Mouse (Mus musculus) megakaryocyte, embryonic 14.5 days (primary cell): ENCODE data around the gene Zhx3. TPM values are rescaled to one million over a fixed set of nuclear protein-coding genes. Genes with fewer than 3 reads are reported as not detected.

Experiments
- H3K27me3 ChIP-seq: replicated peaks from 2 replicates; pipeline ENCODE3; 2012; ENCODE audit warnings: inconsistent platforms
- H3K36me3 ChIP-seq: replicated peaks from 2 replicates; pipeline ENCODE3; 2012; ENCODE audit warnings: low read length, inconsistent platforms, mixed read lengths
- H3K4me1 ChIP-seq: 2 replicates; pipeline ENCODE4 v1.6.1; 2012; ENCODE audit warnings: inconsistent platforms
- H3K4me3 ChIP-seq: replicated peaks from 2 replicates; pipeline ENCODE3; 2012; ENCODE audit warnings: moderate library complexity, mild to moderate bottlenecking, inconsistent platforms
- H3K9me3 ChIP-seq: 2 replicates; pipeline ENCODE4 v1.6.1; 2012; ENCODE audit warnings: inconsistent platforms
- FLI1 ChIP-seq: IDR thresholded peaks from 2 replicates; pipeline ENCODE4 v1.6.1; 2012; ENCODE audit warnings: low read length, inconsistent platforms, mixed read lengths
- GATA1 ChIP-seq: IDR thresholded peaks from 3 replicates; pipeline ENCODE4 v1.6.1; 2012; ENCODE audit warnings: mixed read lengths, low read length, inconsistent platforms, borderline replicate concordance
- polyA plus RNA-seq: library from polyadenylated mRNA; stranded (reverse); fragments of >175 nt; gene quantifications from 2 replicates; pipeline ENCODE4 v1.2.3, GENCODE M21; 2012; ENCODE audit warnings: low replicate concordance; ENCODE audit not compliant: insufficient read depth

The Zhx3 gene
- polyA plus RNA-seq, 1 experiment: 0.29 TPM

DNA sequence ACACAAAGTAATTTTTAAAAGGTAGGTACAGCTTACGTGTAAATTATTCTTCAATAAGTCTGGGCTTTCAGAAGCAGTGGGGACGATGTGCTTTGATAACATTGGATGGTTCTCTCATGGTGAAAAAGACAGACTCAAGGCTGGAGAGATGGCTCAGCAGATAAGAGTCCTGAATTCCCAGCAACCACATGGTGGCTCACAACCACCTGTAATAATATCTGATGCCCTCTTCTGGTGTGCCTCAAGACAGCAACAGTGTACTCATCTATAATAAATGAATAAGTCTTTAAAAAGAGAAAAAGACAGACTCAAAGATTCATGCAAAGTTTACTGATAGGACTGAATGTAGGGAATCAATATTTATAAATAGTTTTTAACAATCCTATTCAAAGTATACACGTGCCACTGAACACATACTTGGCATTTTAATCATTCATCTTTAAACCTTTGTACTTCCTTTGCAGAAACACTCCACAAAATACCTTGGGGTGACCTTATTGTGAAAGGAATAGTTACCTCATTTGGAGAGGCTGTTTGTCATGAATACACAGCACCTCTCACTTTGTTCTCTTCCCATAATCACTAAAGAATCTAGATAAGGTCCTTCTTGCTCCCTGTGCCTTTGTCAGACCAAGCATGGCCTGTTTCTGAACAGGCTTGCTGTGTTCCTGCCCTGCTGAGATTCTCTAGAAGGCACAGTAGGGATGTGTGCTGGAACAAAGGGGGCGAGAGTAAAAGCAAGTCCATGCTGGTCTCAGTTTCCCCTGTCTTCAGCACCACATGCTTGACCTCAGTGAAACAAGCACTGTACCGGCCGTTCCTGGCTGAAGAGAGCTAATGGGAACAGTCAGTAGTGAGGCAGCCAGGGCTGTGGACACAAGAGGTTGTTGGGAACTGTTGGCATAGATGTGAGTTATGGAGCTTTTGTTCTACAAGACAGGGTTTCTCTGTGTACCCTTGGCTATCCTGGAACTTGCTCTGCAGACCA lies 146.6 kb downstream of the Zhx3 start:
- Histone ChIP-seq H3K4me3 (no peak overlapping the region), H3K9me3 (no peaks in the 10 kb centered on the region), H3K4me1 (peaks cover 35% of the 10 kb centered on the region), H3K27me3 (peaks cover 2% of the 10 kb centered on the region), H3K36me3 (peaks cover 56% of the 10 kb centered on the region)
- TF ChIP-seq FLI1 (no peak), GATA1 (no peak; the same call in 2 of the 3 replicates)

DNA sequence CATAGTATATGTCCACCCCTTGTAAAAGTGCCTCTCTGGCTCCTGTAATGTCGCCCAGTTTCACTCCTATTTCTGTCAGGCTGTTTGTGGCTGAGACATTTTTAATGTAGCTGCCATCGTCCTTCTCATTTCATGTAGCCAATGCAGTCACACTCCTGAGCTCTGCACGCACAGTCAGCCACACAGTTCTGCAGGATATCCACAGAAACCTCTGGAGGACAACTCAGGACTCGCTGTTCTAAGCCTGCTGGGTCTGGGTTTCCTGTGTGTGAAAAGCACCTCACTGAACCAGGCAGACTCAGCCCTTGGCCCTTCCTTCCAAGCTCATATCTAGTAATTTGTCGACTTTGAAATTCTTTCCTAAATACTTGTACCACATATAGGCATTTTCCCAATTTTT lies 148.3 kb downstream of the Zhx3 start:
- TF ChIP-seq GATA1 (no peak), FLI1 (no peak)
- H3K9me3 ChIP-seq: no peaks in the 10 kb centered on the region
- peaks cover 72% of the 10 kb centered on the region for H3K36me3 ChIP-seq
- H3K4me1 ChIP-seq: peaks cover 20% of the 10 kb centered on the region
- H3K4me3 ChIP-seq: no peak overlapping the region
- no peaks in the 10 kb centered on the region for H3K27me3 ChIP-seq

GRCm38 (mm10) chr2:160723613-160724375 lies 149.0 kb downstream of the Zhx3 start:
- H3K27me3 ChIP-seq: no peaks in the 10 kb centered on the region
- H3K4me3 ChIP-seq: no peak overlapping the region
- H3K4me1 ChIP-seq: peaks cover 14% of the 10 kb centered on the region
- peaks cover 80% of the 10 kb centered on the region for H3K36me3 ChIP-seq
- TF ChIP-seq GATA1 (no peak), FLI1 (no peak)
- H3K9me3 ChIP-seq: no peaks in the 10 kb centered on the region

DNA sequence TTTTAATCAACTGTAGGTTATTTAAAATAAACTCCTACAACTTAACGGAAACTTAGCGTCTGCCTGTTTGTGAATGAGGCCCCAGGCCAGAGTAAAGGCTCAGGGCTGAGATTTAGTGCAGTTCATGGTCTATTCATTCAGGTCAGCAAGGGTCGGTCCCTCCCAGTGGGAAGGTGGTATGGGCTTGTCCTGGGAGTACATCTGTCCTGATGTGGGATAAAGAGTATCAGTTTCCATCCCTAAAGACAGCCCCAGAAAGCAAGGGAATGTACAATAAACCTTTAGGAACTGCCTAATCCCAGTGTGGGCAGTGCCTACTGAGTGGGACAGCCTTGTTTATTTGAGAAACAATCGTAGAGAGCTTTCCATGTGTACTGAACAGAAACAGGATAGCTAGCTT lies 150.1 kb downstream of the Zhx3 start:
- no peak for TF ChIP-seq GATA1
- no peak for TF ChIP-seq FLI1
- Histone ChIP-seq H3K4me3 (no peak overlapping the region), H3K9me3 (no peaks in the 10 kb centered on the region), H3K4me1 (peaks cover 16% of the 10 kb centered on the region), H3K36me3 (peaks cover 89% of the 10 kb centered on the region), H3K27me3 (no peaks in the 10 kb centered on the region)

GRCm38 (mm10) chr2:160718811-160719210 lies 154.0 kb downstream of the Zhx3 start:
- Histone ChIP-seq H3K36me3 (peaks cover 100% of the 10 kb centered on the region), H3K9me3 (no peaks in the 10 kb centered on the region), H3K27me3 (no peaks in the 10 kb centered on the region), H3K4me1 (peaks cover 7% of the 10 kb centered on the region), H3K4me3 (no peak overlapping the region)
- no peak for TF ChIP-seq GATA1

- TF ChIP-seq GATA1 (no peak), FLI1 (no peak)
- Histone ChIP-seq H3K27me3 (no peaks in the 10 kb centered on the region), H3K36me3 (peaks cover 100% of the 10 kb centered on the region), H3K4me3 (no peak overlapping the region), H3K9me3 (no peaks in the 10 kb centered on the region), H3K4me1 (0 out of 2 replicates have a peak, but pooled peaks cover 3% of the 10 kb centered on the region)
These were observed 155.5 kb downstream of the Zhx3 start for GRCm38 (mm10) chr2:160717269-160717668.

- Histone ChIP-seq H3K4me3 (no peak overlapping the region), H3K4me1 (0 out of 2 replicates have a peak, but pooled peaks cover 3% of the 10 kb centered on the region), H3K27me3 (no peaks in the 10 kb centered on the region), H3K9me3 (no peaks in the 10 kb centered on the region), H3K36me3 (peaks cover 100% of the 10 kb centered on the region)
- no peak for TF ChIP-seq GATA1
- TF ChIP-seq FLI1: no peak
These were observed 157.3 kb downstream of the Zhx3 start for GRCm38 (mm10) chr2:160715463-160716030.

DNA sequence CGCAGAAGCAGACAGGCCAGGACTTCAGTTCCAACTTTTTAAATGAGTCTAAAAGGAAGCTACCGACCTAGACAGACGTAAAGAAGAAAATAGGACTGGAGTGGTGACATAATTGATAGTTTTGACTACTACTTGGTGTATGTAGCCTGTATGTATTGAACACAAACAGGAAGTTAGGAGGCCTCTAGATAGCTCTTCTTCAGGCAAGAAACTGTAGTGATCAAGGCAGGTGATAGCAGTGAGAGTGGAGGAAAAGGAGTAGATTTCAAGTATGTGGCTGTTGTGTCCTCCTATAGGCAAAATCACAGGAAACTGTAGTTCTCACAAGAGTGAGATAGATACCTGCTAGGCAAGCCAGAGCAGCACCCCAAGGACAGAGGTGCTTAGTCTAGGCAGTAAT lies 165.1 kb downstream of the Zhx3 start:
- Histone ChIP-seq H3K27me3 (no peaks in the 10 kb centered on the region), H3K9me3 (no peaks in the 10 kb centered on the region), H3K36me3 (peaks cover 95% of the 10 kb centered on the region), H3K4me1 (peaks cover 43% of the 10 kb centered on the region), H3K4me3 (no peak overlapping the region)
- no peak for TF ChIP-seq GATA1
- TF ChIP-seq FLI1: no peak

DNA sequence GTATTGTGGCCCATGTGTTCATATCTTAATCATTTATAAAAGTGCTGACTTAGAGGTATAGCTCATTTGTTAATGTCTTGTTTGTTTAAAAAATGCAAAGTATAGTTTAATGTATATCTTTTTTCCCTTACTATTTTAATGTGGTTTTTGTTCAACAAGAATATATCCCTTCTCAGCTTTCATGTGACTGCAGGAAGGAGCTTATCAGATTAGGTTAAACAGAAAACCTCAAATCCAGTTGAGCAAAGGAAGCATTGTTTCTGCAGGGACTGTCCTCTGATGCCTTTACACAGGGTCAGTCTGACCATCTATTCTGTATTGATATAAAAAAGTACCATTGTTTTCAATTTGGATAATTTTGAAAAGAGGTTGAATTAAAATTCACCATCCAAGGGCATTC lies 170.0 kb downstream of the Zhx3 start:
- H3K4me3 ChIP-seq: no peak overlapping the region
- H3K9me3 ChIP-seq: no peaks in the 10 kb centered on the region
- TF ChIP-seq GATA1 (peak; percentile 72; the same call in 1 of the 3 replicates), FLI1 (no peak)
- H3K4me1 ChIP-seq: peaks cover 76% of the 10 kb centered on the region
- H3K27me3 ChIP-seq: no peaks in the 10 kb centered on the region
- H3K36me3 ChIP-seq: peaks cover 89% of the 10 kb centered on the region

DNA sequence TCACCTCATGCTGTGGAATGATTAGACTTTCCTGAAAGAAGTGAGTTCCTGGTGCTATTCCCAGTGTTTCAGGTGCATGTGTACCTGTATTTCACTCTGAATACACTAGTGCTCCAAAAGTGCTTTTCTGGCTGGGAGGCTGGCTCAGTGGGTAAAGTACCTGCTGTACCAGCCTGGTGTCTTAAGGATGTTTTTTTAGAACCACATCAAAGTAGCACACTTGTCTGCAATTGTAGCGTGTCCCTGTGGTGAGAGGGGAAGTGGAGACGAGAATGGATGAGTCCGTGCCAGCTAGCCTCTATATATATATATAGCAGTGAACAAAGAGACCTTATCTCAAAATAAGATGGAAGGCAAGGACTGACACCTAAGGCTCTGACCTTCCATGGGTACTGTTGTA lies 171.2 kb downstream of the Zhx3 start:
- peaks cover 72% of the 10 kb centered on the region for H3K4me1 ChIP-seq
- H3K9me3 ChIP-seq: no peaks in the 10 kb centered on the region
- H3K4me3 ChIP-seq: no peak overlapping the region
- no peak for TF ChIP-seq FLI1
- TF ChIP-seq GATA1: no peak
- no peaks in the 10 kb centered on the region for H3K27me3 ChIP-seq
- H3K36me3 ChIP-seq: peaks cover 86% of the 10 kb centered on the region
